Mouse (Mus musculus) olfactory bulb, adult 2 months (tissue): Measurements from ENCODE around the gene Kalrn.

Source experiments
- CTCF ChIP-seq: fragments of 200-500 bp; IDR thresholded peaks from 2 replicates; pipeline ENCODE4 v1.5.1; 2012; ENCODE audit warnings: low read depth, mild to moderate bottlenecking, low read length, moderate library complexity; ENCODE audit not compliant: insufficient read depth
- POLR2A ChIP-seq: fragments of 200-500 bp; IDR thresholded peaks from 2 replicates; pipeline ENCODE4 v1.6.1; 2012; ENCODE audit warnings: mild to moderate bottlenecking, low read depth, low read length, moderate library complexity; ENCODE audit not compliant: insufficient read depth

DNA sequence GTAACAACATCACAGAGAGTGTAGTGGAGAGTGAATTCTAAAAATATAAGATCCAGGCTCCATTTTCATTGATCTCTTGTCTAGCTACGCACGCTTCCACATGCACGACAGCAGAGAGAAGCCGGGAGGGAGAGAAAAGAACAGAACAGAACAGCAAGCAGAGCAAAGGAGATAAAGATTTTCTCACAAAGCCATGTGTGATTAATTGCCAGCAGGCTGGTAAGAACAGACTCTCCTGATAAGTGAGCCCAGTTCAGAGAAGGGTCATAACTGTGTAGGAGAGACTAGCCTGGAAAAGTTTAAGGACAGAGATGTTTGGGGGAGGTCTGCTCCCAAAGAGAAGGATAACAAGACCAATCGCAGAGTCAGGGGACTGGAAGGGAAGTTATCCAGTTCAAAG is 515.9 kb downstream of the Kalrn start:
- TF ChIP-seq CTCF (no peak), POLR2A (no peak)
